Mouse (Mus musculus) midbrain, embryonic 11.5 days (tissue): ENCODE measurements around the gene Eva1b. TPM values are rescaled to one million over a fixed set of nuclear protein-coding genes. Genes with fewer than 3 reads are reported as not detected.

ENCODE experiments used
- ATAC-seq: fragments of 200-750 bp; cut with Nextera tagmentation; 2 replicates; pipeline ENCODE4 v1.8.0; 2017; ENCODE audit warnings: moderate TSS enrichment, moderate library complexity; ENCODE audit not compliant: low FRiP score
- DNase-seq: peaks from one replicate; pipeline ENCODE4 v3.0.0; 2015; ENCODE audit warnings: low spot score; ENCODE audit errors: missing footprints
- H3K27ac ChIP-seq: fragments of 300-500 bp; sonication (generic); 2 replicates; pipeline ENCODE4 v1.5.1; 2014; ENCODE audit warnings: low read depth, low read length
- H3K27me3 ChIP-seq: fragments of 300-500 bp; sonication (generic); 2 replicates; pipeline ENCODE4 v1.6.1; 2014; ENCODE audit warnings: mild to moderate bottlenecking, low read length, moderate library complexity, mixed read lengths; ENCODE audit not compliant: control insufficient read depth, insufficient read depth
- H3K36me3 ChIP-seq: fragments of 300-500 bp; sonication (generic); 2 replicates; pipeline ENCODE4 v1.6.1; 2014; ENCODE audit warnings: mild to moderate bottlenecking, low read length, moderate library complexity, mixed read lengths; ENCODE audit not compliant: control insufficient read depth, insufficient read depth
- H3K4me1 ChIP-seq: fragments of 300-500 bp; sonication (generic); 2 replicates; pipeline ENCODE4 v1.6.1; 2014; ENCODE audit warnings: low read length; ENCODE audit not compliant: control insufficient read depth, insufficient read depth
- H3K4me2 ChIP-seq: fragments of 300-500 bp; sonication (generic); 2 replicates; pipeline ENCODE4 v1.6.1; 2014; ENCODE audit warnings: mild to moderate bottlenecking, moderate library complexity
- H3K4me3 ChIP-seq: fragments of 300-500 bp; sonication (generic); 2 replicates; pipeline ENCODE4 v1.5.1; 2014; ENCODE audit warnings: low read depth, low read length
- H3K9ac ChIP-seq: fragments of 300-500 bp; sonication (generic); 2 replicates; pipeline ENCODE4 v1.6.1; 2014; ENCODE audit warnings: low read length
- H3K9me3 ChIP-seq: fragments of 300-500 bp; sonication (generic); 2 replicates; pipeline ENCODE4 v1.6.1; 2016; ENCODE audit warnings: low read length; ENCODE audit not compliant: control insufficient read depth
- WGBS: fragments of 180-500 bp; shearing (Covaris S2); extraction: QIAGEN DNeasy Blood & Tissue Kit; methylation state at CpG from one replicate; pipeline ENCODE4 v1.1.7; 2014; 5-methylcytosine and 5-hydroxymethylcytosine counted together
- polyA plus RNA-seq: library from polyadenylated mRNA; unstranded; fragments of >200 nt; fragmentation: Nextera tagmentation; extraction: Ambion mirVana; gene quantifications from 2 replicates; pipeline ENCODE4 v1.2.1, GENCODE M21; 2014

Gene Eva1b
- polyA plus RNA-seq, 1 experiment from 2014 or later = 24.8 TPM

GRCm38 (mm10) chr4:126117116-126117515, 30.4 kb upstream of the Eva1b start:
- WGBS = 82% methylated on average over 8 of the region's 8 CpGs
- no peak for DNase-seq
- Histone ChIP-seq H3K36me3 (peaks cover 7% of the 10 kb centered on the region; the same call in 1 of the 2 replicates), H3K9me3 (0 out of 2 replicates have a peak, but pooled peaks cover 2% of the 10 kb centered on the region), H3K4me3 (no peak overlapping the region), H3K4me2 (no peak overlapping the region), H3K9ac (no peak overlapping the region), H3K27me3 (no peaks in the 10 kb centered on the region), H3K4me1 (no peaks in the 10 kb centered on the region), H3K27ac (no peak overlapping the region)
- no peak for ATAC-seq

GRCm38 (mm10) chr4:126118651-126119050, 28.9 kb upstream of the Eva1b start:
- no peak for ATAC-seq
- 86% methylated on average over 4 of the region's 4 CpGs for WGBS
- H3K9ac ChIP-seq = no peak overlapping the region
- no peak overlapping the region for H3K27ac ChIP-seq
- 0 out of 2 replicates have a peak, but pooled peaks cover 2% of the 10 kb centered on the region for H3K9me3 ChIP-seq
- no peak overlapping the region for H3K4me3 ChIP-seq
- no peak for DNase-seq
- peaks cover 7% of the 10 kb centered on the region; the same call in 1 of the 2 replicates for H3K36me3 ChIP-seq
- H3K27me3 ChIP-seq = no peaks in the 10 kb centered on the region
- no peaks in the 10 kb centered on the region for H3K4me1 ChIP-seq
- no peak overlapping the region for H3K4me2 ChIP-seq

GRCm38 (mm10) chr4:126119051-126119450, 28.5 kb upstream of the Eva1b start:
- no peak for ATAC-seq
- no peak overlapping the region for H3K27ac ChIP-seq
- 78% methylated on average over 1 of the region's 1 CpGs for WGBS
- H3K36me3 ChIP-seq = peaks cover 7% of the 10 kb centered on the region; the same call in 1 of the 2 replicates
- H3K4me1 ChIP-seq = no peaks in the 10 kb centered on the region
- no peaks in the 10 kb centered on the region for H3K27me3 ChIP-seq
- no peak overlapping the region for H3K4me3 ChIP-seq
- DNase-seq = no peak
- H3K9ac ChIP-seq = no peak overlapping the region
- no peak overlapping the region for H3K4me2 ChIP-seq
- H3K9me3 ChIP-seq = 0 out of 2 replicates have a peak, but pooled peaks cover 2% of the 10 kb centered on the region

GRCm38 (mm10) chr4:126120052-126120451, 27.5 kb upstream of the Eva1b start:
- H3K27me3 ChIP-seq = no peaks in the 10 kb centered on the region
- ATAC-seq = no peak
- no peak overlapping the region for H3K4me2 ChIP-seq
- peaks cover 7% of the 10 kb centered on the region; the same call in 1 of the 2 replicates for H3K36me3 ChIP-seq
- H3K27ac ChIP-seq = no peak overlapping the region
- no peaks in the 10 kb centered on the region for H3K4me1 ChIP-seq
- 90% methylated on average over 5 of the region's 5 CpGs for WGBS
- peak; percentile 81 for DNase-seq
- H3K4me3 ChIP-seq = no peak overlapping the region
- 0 out of 2 replicates have a peak, but pooled peaks cover 2% of the 10 kb centered on the region for H3K9me3 ChIP-seq
- H3K9ac ChIP-seq = no peak overlapping the region

GRCm38 (mm10) chr4:126120506-126120905, 27.0 kb upstream of the Eva1b start:
- Histone ChIP-seq H3K4me3 (no peak overlapping the region), H3K4me2 (no peak overlapping the region), H3K27me3 (no peaks in the 10 kb centered on the region), H3K36me3 (peaks cover 7% of the 10 kb centered on the region; the same call in 1 of the 2 replicates), H3K27ac (no peak overlapping the region), H3K9ac (no peak overlapping the region), H3K4me1 (no peaks in the 10 kb centered on the region), H3K9me3 (0 out of 2 replicates have a peak, but pooled peaks cover 2% of the 10 kb centered on the region)
- 98% methylated on average over 2 of the region's 2 CpGs for WGBS
- no peak for ATAC-seq
- no peak for DNase-seq

GRCm38 (mm10) chr4:126123309-126124040, 24.1 kb upstream of the Eva1b start:
- Histone ChIP-seq H3K9me3 (0 out of 2 replicates have a peak, but pooled peaks cover 2% of the 10 kb centered on the region), H3K27me3 (no peaks in the 10 kb centered on the region), H3K9ac (no peak overlapping the region), H3K4me2 (no peak overlapping the region), H3K27ac (no peak overlapping the region), H3K36me3 (peaks cover 11% of the 10 kb centered on the region; the same call in 1 of the 2 replicates), H3K4me1 (no peaks in the 10 kb centered on the region), H3K4me3 (no peak overlapping the region)
- ATAC-seq = no peak
- WGBS = 91% methylated on average over 10 of the region's 10 CpGs
- DNase-seq = no peak

- ATAC-seq (no peak), DNase-seq (no peak)
- peaks cover 10% of the 10 kb centered on the region for H3K36me3 ChIP-seq
- no peak overlapping the region for H3K4me3 ChIP-seq
- 85% methylated on average over 11 of the region's 11 CpGs for WGBS
- no peak overlapping the region for H3K4me2 ChIP-seq
- no peaks in the 10 kb centered on the region for H3K27me3 ChIP-seq
- H3K27ac ChIP-seq = no peak overlapping the region
- H3K9me3 ChIP-seq = no peaks in the 10 kb centered on the region
- H3K9ac ChIP-seq = no peak overlapping the region
- H3K4me1 ChIP-seq = no peaks in the 10 kb centered on the region; the same call in 1 of the 2 replicates
Measured at GRCm38 (mm10) chr4:126130502-126130901, 17.0 kb upstream of the Eva1b start.

GRCm38 (mm10) chr4:126131290-126132121, 16.0 kb upstream of the Eva1b start:
- no peak for DNase-seq
- H3K27ac ChIP-seq = no peak overlapping the region

More at GRCm38 (mm10) chr4:126131290-126132121, 16.0 kb upstream of the Eva1b start:
- H3K4me1 ChIP-seq = no peaks in the 10 kb centered on the region; the same call in 1 of the 2 replicates
- no peak overlapping the region for H3K4me3 ChIP-seq
- H3K4me2 ChIP-seq = no peak overlapping the region
- 67% methylated on average over 10 of the region's 10 CpGs for WGBS
- H3K9ac ChIP-seq = no peak overlapping the region
- peaks cover 6% of the 10 kb centered on the region for H3K36me3 ChIP-seq
- ATAC-seq = no peak
- no peaks in the 10 kb centered on the region for H3K27me3 ChIP-seq
- no peaks in the 10 kb centered on the region for H3K9me3 ChIP-seq
